Mouse (Mus musculus) ES-E14 (cell line): ENCODE measurements around the gene Glp1r. TPM values are rescaled to one million over a fixed set of nuclear protein-coding genes. Genes with fewer than 3 reads are reported as not detected.

Experiments used
- DNase-seq: peaks from one replicate; pipeline ENCODE4 v3.0.0-alpha.2; 2013; ENCODE audit warnings: low read depth, low spot score
- H3K27ac ChIP-seq: 2 replicates; pipeline ENCODE4 v1.5.1; 2012; ENCODE audit warnings: low read depth, mild to moderate bottlenecking, low read length, moderate library complexity, mixed read lengths; ENCODE audit not compliant: poor library complexity, insufficient read depth, severe bottlenecking
- H3K36me3 ChIP-seq: 2 replicates; pipeline ENCODE4 v1.6.1; 2012; ENCODE audit warnings: mild to moderate bottlenecking, low read length, moderate library complexity, mixed read lengths; ENCODE audit not compliant: control insufficient read depth, poor library complexity, insufficient read depth, severe bottlenecking
- H3K4me1 ChIP-seq, 2 experiments: fragments of 150-350 bp in 1 of 2; sonication (generic) in 1 of 2; 2 replicates each; pipeline ENCODE4 v1.6.1; 2012; ENCODE audit warnings: low read length in 2 of 2, mild to moderate bottlenecking in 1 of 2, mixed read lengths in 1 of 2; ENCODE audit not compliant: control insufficient read depth in 2 of 2, insufficient read depth in 2 of 2, poor library complexity in 1 of 2
- H3K4me3 ChIP-seq, 2 experiments: fragments of 150-350 bp in 1 of 2; sonication (generic) in 1 of 2; 2 replicates each; pipeline ENCODE4 v1.5.1; 2012; ENCODE audit warnings: low read length in 2 of 2, low read depth in 1 of 2, mild to moderate bottlenecking in 1 of 2, mixed read lengths in 1 of 2; ENCODE audit not compliant: insufficient read depth in 1 of 2, poor library complexity in 1 of 2, severe bottlenecking in 1 of 2
- H3K9ac ChIP-seq: 2 replicates; pipeline ENCODE4 v1.6.1; 2012; ENCODE audit warnings: low read depth, mild to moderate bottlenecking, low read length, mixed read lengths; ENCODE audit not compliant: poor library complexity, insufficient read depth, severe bottlenecking
- H3K9me3 ChIP-seq: fragments of 150-350 bp; sonication (generic); 2 replicates; pipeline ENCODE4 v1.6.1; 2012; ENCODE audit warnings: low read depth, mild to moderate bottlenecking, low read length; ENCODE audit not compliant: control insufficient read depth, insufficient read depth
- CHD2 ChIP-seq: IDR thresholded peaks from 2 replicates; pipeline ENCODE4 v1.6.1; 2014; ENCODE audit warnings: mild to moderate bottlenecking, low read depth, low read length, inconsistent platforms
- HCFC1 ChIP-seq: IDR thresholded peaks from 2 replicates; pipeline ENCODE4 v1.6.1; 2012; ENCODE audit warnings: low read length, inconsistent platforms, borderline replicate concordance; ENCODE audit not compliant: insufficient read depth
- MAFK ChIP-seq: IDR thresholded peaks from 2 replicates; pipeline ENCODE4 v1.6.1; 2014; ENCODE audit warnings: mild to moderate bottlenecking, low read depth, low read length, inconsistent platforms; ENCODE audit not compliant: insufficient read depth
- ZC3H11A ChIP-seq: IDR thresholded peaks from 2 replicates; pipeline ENCODE4 v1.6.1; 2012; ENCODE audit warnings: low read depth, mild to moderate bottlenecking, inconsistent platforms, low read length, borderline replicate concordance
- ZNF384 ChIP-seq: IDR thresholded peaks from 2 replicates; pipeline ENCODE4 v1.6.1; 2012; ENCODE audit warnings: low read depth, low read length, inconsistent platforms
- in situ Hi-C, 2 experiments: fragments of 600-800 bp; cut with MboI; formaldehyde crosslinking; loops; one replicate each; pipeline ENCODE4 v1.15.1; 2025; ENCODE audit warnings: low sequenced_read_pairs in 2 of 2, inconsistent platforms in 1 of 2; ENCODE audit not compliant: unreplicated experiment in 2 of 2
- total RNA-seq: library from RNA; depleted of rRNA; stranded (reverse); fragments of 300-350 nt; gene quantifications from 2 replicates; pipeline ENCODE4 v1.2.3, GENCODE M21; 2012; rRNA removed

The Glp1r gene
- total RNA-seq, 1 experiment, result 2.5 TPM

- Histone ChIP-seq H3K27ac (no peak overlapping the region), H3K4me3 (no peak overlapping the region), H3K9ac (no peak overlapping the region), H3K36me3 (no peaks in the 10 kb centered on the region), H3K4me1 (no peaks in the 10 kb centered on the region), H3K9me3 (no peaks in the 10 kb centered on the region)
- DNase-seq, result peak; percentile 29
- in situ Hi-C loops, result no loop called here
- TF ChIP-seq CHD2 (no peak), ZNF384 (no peak), HCFC1 (no peak), MAFK (no peak), ZC3H11A (no peak)
These were observed 88.6 kb downstream of the Glp1r start for GRCm38 (mm10) chr17:30990254-30990653.

Other genes starting within 250 kb of the Glp1r start
- gene Umodl1, start 52.8 kb downstream of the Glp1r start, total RNA-seq, result not detected in 2 replicates
- 9.3 and 33.4 TPM in 2 replicates for gene Abcg1, start 155.9 kb downstream of the Glp1r start, total RNA-seq
- not detected in 2 replicates for gene Tff3, start 227.8 kb downstream of the Glp1r start, total RNA-seq
- gene Tff2, start 242.5 kb downstream of the Glp1r start, total RNA-seq, result not detected in 2 replicates